Mouse (Mus musculus) neural tube, embryonic 12.5 days (tissue): ENCODE data around the gene Smyd1. TPM values are rescaled to one million over a fixed set of nuclear protein-coding genes. Genes with fewer than 3 reads are reported as not detected.

Source experiments
- ATAC-seq: fragments of 200-750 bp; cut with Nextera tagmentation; 2 replicates; pipeline ENCODE4 v1.8.0; 2017; ENCODE audit warnings: low read depth, mild to moderate bottlenecking, moderate TSS enrichment, moderate library complexity; ENCODE audit not compliant: low FRiP score
- H3K27ac ChIP-seq: fragments of 300-500 bp; sonication (generic); 2 replicates; pipeline ENCODE4 v1.5.1; 2016
- H3K27me3 ChIP-seq: fragments of 300-500 bp; sonication (generic); replicated peaks from 2 replicates; pipeline ENCODE4 v1.6.1; 2016; ENCODE audit warnings: mild to moderate bottlenecking
- H3K36me3 ChIP-seq: fragments of 300-500 bp; sonication (generic); 2 replicates; pipeline ENCODE4 v1.6.1; 2016; ENCODE audit warnings: mild to moderate bottlenecking
- H3K4me1 ChIP-seq: fragments of 300-500 bp; sonication (generic); 2 replicates; pipeline ENCODE4 v1.6.1; 2016
- H3K4me2 ChIP-seq: fragments of 300-500 bp; sonication (generic); replicated peaks from 2 replicates; pipeline ENCODE4 v1.6.1; 2016; ENCODE audit warnings: mild to moderate bottlenecking
- H3K4me3 ChIP-seq: fragments of 300-500 bp; sonication (generic); 2 replicates; pipeline ENCODE4 v1.5.1; 2016
- H3K9ac ChIP-seq: fragments of 300-500 bp; sonication (generic); 2 replicates; pipeline ENCODE4 v1.6.1; 2016; ENCODE audit warnings: mild to moderate bottlenecking
- H3K9me3 ChIP-seq: fragments of 300-500 bp; sonication (generic); 2 replicates; pipeline ENCODE4 v1.6.1; 2016; ENCODE audit warnings: mild to moderate bottlenecking
- WGBS: fragments of 180-500 bp; shearing (Covaris S2); methylation state at CpG from one replicate; pipeline ENCODE4 v1.1.7; 2016; 5-methylcytosine and 5-hydroxymethylcytosine counted together
- polyA plus RNA-seq: library from polyadenylated mRNA; unstranded; fragments of >200 nt; fragmentation: Nextera tagmentation; extraction: Ambion mirVana; gene quantifications from 2 replicates; pipeline ENCODE4 v1.2.1, GENCODE M21; 2016

The Smyd1 gene
- polyA plus RNA-seq, 1 experiment from 2014 or later, result 2.0 TPM

- no peak overlapping the region for H3K9ac ChIP-seq
- no peaks in the 10 kb centered on the region for H3K27me3 ChIP-seq
- H3K9me3 ChIP-seq, result no peaks in the 10 kb centered on the region
- H3K4me2 ChIP-seq, result no peak overlapping the region
- no peaks in the 10 kb centered on the region for H3K36me3 ChIP-seq
- no peak for ATAC-seq
- 87% methylated on average over 3 of the region's 3 CpGs for WGBS
- no peak overlapping the region for H3K4me3 ChIP-seq
- H3K4me1 ChIP-seq, result peaks cover 8% of the 10 kb centered on the region
- no peak overlapping the region for H3K27ac ChIP-seq
These were observed 97.7 kb downstream of the Smyd1 start for GRCm38 (mm10) chr6:71224184-71224943.

GRCm38 (mm10) chr6:71221501-71221900 is 100.5 kb downstream of the Smyd1 start:
- Histone ChIP-seq H3K27ac (no peak overlapping the region), H3K36me3 (no peaks in the 10 kb centered on the region), H3K27me3 (no peaks in the 10 kb centered on the region), H3K9ac (no peak overlapping the region), H3K4me3 (no peak overlapping the region), H3K9me3 (no peaks in the 10 kb centered on the region), H3K4me2 (no peak overlapping the region), H3K4me1 (no peaks in the 10 kb centered on the region)
- ATAC-seq, result no peak
- 82% methylated on average over 4 of the region's 4 CpGs for WGBS

- H3K4me3 ChIP-seq, result no peak overlapping the region
- no peaks in the 10 kb centered on the region for H3K4me1 ChIP-seq
- WGBS, result 98% methylated on average over 3 of the region's 3 CpGs
These were observed 109.6 kb downstream of the Smyd1 start for GRCm38 (mm10) chr6:71212471-71212870.

GRCm38 (mm10) chr6:71211917-71212316 is 110.1 kb downstream of the Smyd1 start:
- Histone ChIP-seq H3K9me3 (no peaks in the 10 kb centered on the region), H3K36me3 (no peaks in the 10 kb centered on the region), H3K4me2 (no peak overlapping the region), H3K9ac (no peak overlapping the region), H3K4me1 (no peaks in the 10 kb centered on the region), H3K27ac (no peak overlapping the region), H3K4me3 (no peak overlapping the region), H3K27me3 (no peaks in the 10 kb centered on the region)
- ATAC-seq, result no peak
- 81% methylated on average over 7 of the region's 7 CpGs for WGBS

More at GRCm38 (mm10) chr6:71212471-71212870, 109.6 kb downstream of the Smyd1 start:
- no peak for ATAC-seq
- no peaks in the 10 kb centered on the region for H3K36me3 ChIP-seq
- no peak overlapping the region for H3K9ac ChIP-seq
- no peaks in the 10 kb centered on the region for H3K27me3 ChIP-seq
- no peak overlapping the region for H3K27ac ChIP-seq
- no peaks in the 10 kb centered on the region for H3K9me3 ChIP-seq
- H3K4me2 ChIP-seq, result no peak overlapping the region

GRCm38 (mm10) chr6:71208691-71209090 is 113.3 kb downstream of the Smyd1 start:
- Histone ChIP-seq H3K36me3 (no peaks in the 10 kb centered on the region), H3K4me1 (no peaks in the 10 kb centered on the region), H3K27me3 (no peaks in the 10 kb centered on the region), H3K4me2 (no peak overlapping the region), H3K9ac (no peak overlapping the region), H3K4me3 (no peak overlapping the region), H3K27ac (no peak overlapping the region), H3K9me3 (no peaks in the 10 kb centered on the region)
- ATAC-seq, result no peak
- WGBS, result 80% methylated on average over 2 of the region's 2 CpGs

GRCm38 (mm10) chr6:71204166-71204565 is 117.9 kb downstream of the Smyd1 start:
- H3K9ac ChIP-seq, result no peak overlapping the region
- 87% methylated on average over 8 of the region's 8 CpGs for WGBS
- no peak overlapping the region for H3K4me3 ChIP-seq
- no peaks in the 10 kb centered on the region for H3K27me3 ChIP-seq
- no peak for ATAC-seq
- H3K4me1 ChIP-seq, result no peaks in the 10 kb centered on the region
- H3K36me3 ChIP-seq, result no peaks in the 10 kb centered on the region
- no peaks in the 10 kb centered on the region for H3K9me3 ChIP-seq
- no peak overlapping the region for H3K4me2 ChIP-seq
- no peak overlapping the region for H3K27ac ChIP-seq

- no peaks in the 10 kb centered on the region for H3K4me1 ChIP-seq
- no peaks in the 10 kb centered on the region for H3K9me3 ChIP-seq
- H3K9ac ChIP-seq, result no peak overlapping the region
- H3K27me3 ChIP-seq, result no peaks in the 10 kb centered on the region
- H3K4me3 ChIP-seq, result no peak overlapping the region
- no peak overlapping the region for H3K27ac ChIP-seq
- H3K4me2 ChIP-seq, result no peak overlapping the region
- no peaks in the 10 kb centered on the region for H3K36me3 ChIP-seq
- no peak for ATAC-seq
- WGBS, result 80% methylated on average over 5 of the region's 5 CpGs
These were observed 118.4 kb downstream of the Smyd1 start for GRCm38 (mm10) chr6:71203674-71204073.

GRCm38 (mm10) chr6:71201925-71202324 is 120.1 kb downstream of the Smyd1 start:
- H3K27me3 ChIP-seq, result no peaks in the 10 kb centered on the region
- no peaks in the 10 kb centered on the region for H3K9me3 ChIP-seq
- H3K36me3 ChIP-seq, result no peaks in the 10 kb centered on the region
- H3K27ac ChIP-seq, result no peak overlapping the region
- 62% methylated on average over 5 of the region's 5 CpGs for WGBS
- no peak overlapping the region for H3K9ac ChIP-seq
- no peak overlapping the region for H3K4me3 ChIP-seq
- no peak overlapping the region for H3K4me2 ChIP-seq
- H3K4me1 ChIP-seq, result no peaks in the 10 kb centered on the region
- no peak for ATAC-seq

- Histone ChIP-seq H3K4me1 (no peaks in the 10 kb centered on the region), H3K27me3 (no peaks in the 10 kb centered on the region), H3K27ac (no peak within 1 kb of the TSS), H3K4me3 (no peak within 1 kb of the TSS), H3K9ac (no peak within 1 kb of the TSS), H3K36me3 (no peaks in the 10 kb centered on the region), H3K9me3 (no peaks in the 10 kb centered on the region), H3K4me2 (no peak within 1 kb of the TSS)
- WGBS, result 84% methylated on average over 4 of the region's 4 CpGs
- ATAC-seq, result no peak
These were observed 122.4 kb downstream of the Smyd1 start, which contains the start of gene Fabp1 for GRCm38 (mm10) chr6:71199612-71200011. Gene Fabp1, plus strand, starts transcription at chr6:71199827.

GRCm38 (mm10) chr6:71197636-71198535 is 124.1 kb downstream of the Smyd1 start:
- H3K9ac ChIP-seq, result no peak overlapping the region
- H3K4me1 ChIP-seq, result no peaks in the 10 kb centered on the region
- no peak for ATAC-seq
- 86% methylated on average over 13 of the region's 13 CpGs for WGBS
- H3K4me3 ChIP-seq, result no peak overlapping the region
- H3K27ac ChIP-seq, result no peak overlapping the region
- H3K9me3 ChIP-seq, result no peaks in the 10 kb centered on the region
- no peak overlapping the region for H3K4me2 ChIP-seq
- no peaks in the 10 kb centered on the region for H3K27me3 ChIP-seq
- H3K36me3 ChIP-seq, result no peaks in the 10 kb centered on the region

GRCm38 (mm10) chr6:71196107-71196506 is 125.9 kb downstream of the Smyd1 start:
- no peaks in the 10 kb centered on the region for H3K27me3 ChIP-seq
- no peak overlapping the region for H3K4me2 ChIP-seq
- ATAC-seq, result no peak
- H3K4me1 ChIP-seq, result no peaks in the 10 kb centered on the region
- no peak overlapping the region for H3K9ac ChIP-seq
- H3K4me3 ChIP-seq, result no peak overlapping the region
- no peaks in the 10 kb centered on the region for H3K36me3 ChIP-seq
- no peak overlapping the region for H3K27ac ChIP-seq
- H3K9me3 ChIP-seq, result no peaks in the 10 kb centered on the region

GRCm38 (mm10) chr6:71193151-71193740 is 128.8 kb downstream of the Smyd1 start:
- no peak for ATAC-seq
- Histone ChIP-seq H3K4me3 (no peak overlapping the region), H3K9me3 (no peaks in the 10 kb centered on the region), H3K27me3 (no peaks in the 10 kb centered on the region), H3K4me1 (no peaks in the 10 kb centered on the region), H3K27ac (no peak overlapping the region), H3K9ac (no peak overlapping the region), H3K36me3 (no peaks in the 10 kb centered on the region), H3K4me2 (no peak overlapping the region)
- WGBS, result 78% methylated on average over 6 of the region's 6 CpGs
